Mouse (Mus musculus): ENCODE data around the gene Krt86.
A peak's percentile ranks its signal among the peaks of the same experiment; 100 is the strongest.

Krt86 gene

DNA sequence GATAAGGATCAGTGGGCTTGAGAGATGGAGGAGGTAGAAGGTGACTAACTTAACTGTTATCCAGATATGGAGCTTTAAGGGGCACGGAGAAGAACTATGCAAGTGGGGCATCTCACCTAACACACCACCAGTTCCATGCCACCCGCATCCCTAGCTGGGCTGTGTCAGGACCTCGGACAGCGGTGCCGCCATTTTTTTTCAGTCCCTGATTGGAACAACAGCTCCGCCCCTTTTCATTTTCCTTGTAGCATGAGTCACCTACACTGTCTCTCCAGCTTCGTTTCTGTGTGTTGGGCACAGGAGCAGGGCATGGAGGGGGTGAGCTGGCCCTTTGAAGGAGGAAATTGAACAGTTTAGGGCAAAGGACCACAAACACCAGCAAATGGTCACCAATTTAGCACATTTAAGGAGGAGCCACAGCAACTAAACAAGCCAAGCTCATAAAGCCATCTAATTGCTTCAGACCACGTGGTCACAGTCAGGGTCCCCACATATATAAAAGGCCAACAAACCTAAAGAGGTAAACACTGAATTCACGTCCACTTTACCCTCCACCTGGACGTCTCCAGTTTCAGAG is at the start of gene Krt86:
TSS of gene Krt86 (plus strand) at position 527 of the 577 bp plus-strand sequence.
- no peak for DNase-seq

DNA sequence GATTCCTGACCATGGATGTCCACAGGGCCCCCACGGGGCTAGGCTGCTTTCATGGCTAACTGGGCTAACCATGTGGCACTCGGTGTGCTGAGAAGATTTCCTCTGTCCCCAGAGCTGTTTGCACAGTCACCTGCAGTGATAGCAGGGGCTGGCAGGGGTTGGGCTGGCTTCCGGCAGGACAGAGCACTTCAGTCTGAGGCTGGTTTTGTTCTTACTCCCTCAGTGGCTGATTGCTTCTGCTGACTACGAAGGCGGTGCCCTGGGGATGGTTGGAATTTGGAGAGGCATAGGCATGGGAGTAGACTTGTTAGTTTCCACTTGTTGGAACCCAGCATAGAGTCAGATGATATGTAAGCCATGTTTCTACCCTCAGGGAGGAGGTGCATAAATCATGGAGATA is 48.4 kb upstream of the Krt86 start:
- no peak for DNase-seq

DNA sequence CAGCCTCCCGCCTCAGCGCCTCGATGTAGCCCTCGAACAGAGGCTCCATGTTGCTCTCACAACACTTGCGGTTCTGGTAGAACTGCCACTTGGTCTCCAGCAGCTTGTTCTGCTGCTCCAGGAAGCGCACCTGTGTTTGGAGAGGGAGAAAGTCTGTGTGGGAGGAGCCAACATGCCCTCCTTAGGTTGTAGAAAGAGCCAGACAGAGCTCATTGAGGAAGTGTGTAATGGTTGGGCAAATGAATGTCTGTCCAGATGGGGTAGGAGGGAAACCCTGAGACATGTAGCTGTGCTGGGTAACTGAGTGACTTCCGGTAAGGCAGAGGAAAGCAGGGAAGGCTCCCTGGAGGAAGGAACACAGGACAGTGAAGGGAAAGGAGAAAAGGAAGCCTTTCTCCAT is 36.7 kb upstream of the Krt86 start:
- DNase-seq: no peak

DNA sequence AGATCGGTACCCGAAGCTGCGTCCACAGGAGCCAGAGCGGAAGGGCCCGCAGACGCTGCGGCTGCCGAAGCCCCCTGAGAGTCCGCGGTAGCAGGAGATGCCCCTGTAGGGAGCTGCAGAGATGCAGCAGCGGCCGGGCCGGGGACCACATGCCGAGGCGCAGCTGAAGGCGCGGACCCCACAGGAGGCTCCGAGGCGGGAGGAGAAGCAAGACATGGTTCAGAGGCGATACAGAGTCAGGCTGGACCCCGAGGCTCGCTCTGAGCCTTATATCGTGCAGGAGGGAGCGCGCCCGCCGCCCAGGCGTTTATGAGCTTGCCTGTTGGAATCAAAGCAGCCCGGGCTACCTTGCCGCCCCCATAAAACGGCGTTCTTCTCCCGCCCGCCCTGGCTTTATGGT is 34.7 kb upstream of the Krt86 start, which contains the start of gene Krt87:
TSS of gene Krt87 (minus strand) at position 250 of the 400 bp plus-strand sequence.
- DNase-seq: peak in 1 of 2 experiments; percentile 30

DNA sequence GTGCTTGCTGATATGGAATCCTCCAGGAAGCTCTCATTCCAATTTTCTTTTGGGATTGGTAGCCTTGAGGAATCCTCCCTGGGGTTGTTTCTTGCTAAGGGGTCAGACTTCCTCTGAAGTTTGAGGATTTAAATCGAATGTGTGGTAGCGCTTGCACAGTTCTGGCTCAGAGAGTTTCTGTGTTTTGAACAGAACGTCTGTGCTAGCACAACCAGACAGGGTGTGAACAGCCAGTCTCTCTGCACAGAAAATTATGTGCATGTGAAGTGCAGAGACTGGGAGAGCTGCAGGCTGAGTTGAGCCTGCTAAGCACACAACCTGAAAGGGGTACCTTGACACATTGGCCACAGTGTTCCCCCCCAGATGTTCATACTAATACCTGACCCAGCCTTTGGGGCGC is 32.4 kb upstream of the Krt86 start:
- DNase-seq: no peak

DNA sequence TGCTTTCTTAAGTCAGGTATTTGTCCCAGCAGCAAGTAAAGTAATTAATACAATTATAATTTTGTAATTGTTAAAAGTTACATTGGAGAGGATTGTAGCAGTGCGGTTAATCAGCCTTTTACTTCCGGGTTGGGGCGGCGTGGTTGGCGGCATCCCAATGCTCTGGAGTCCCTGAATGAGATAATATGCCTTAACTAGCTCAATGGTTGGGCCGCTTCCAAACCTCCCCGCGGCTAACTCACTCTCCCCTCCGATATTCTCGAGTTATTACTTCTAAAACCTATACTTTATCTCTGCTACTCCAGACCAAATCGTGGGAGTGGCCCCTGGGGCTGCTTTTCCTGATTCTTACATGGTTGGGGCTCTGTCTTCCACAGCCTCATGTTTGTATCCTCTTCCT is 26.7 kb upstream of the Krt86 start:
- peak; percentile 24 to 26 for DNase-seq

DNA sequence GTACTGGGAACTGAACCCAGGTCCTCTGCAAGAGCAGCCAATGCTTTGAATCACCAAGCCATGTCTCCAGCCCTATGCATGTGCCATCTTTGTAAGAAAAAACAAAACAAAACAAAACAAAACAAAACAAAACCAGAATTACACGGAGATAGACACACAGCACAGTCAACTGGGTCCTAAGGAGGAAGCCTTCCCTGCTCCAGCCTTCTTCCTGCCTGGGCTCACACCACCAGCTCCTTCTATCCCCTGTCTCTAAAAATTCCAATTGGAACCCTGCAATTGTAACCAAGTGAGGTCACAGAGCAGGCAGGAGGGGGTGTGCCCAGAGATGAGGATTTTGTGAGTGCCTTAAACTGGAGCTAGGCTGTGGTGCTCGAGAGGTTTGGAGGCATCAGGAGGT is 25.8 kb upstream of the Krt86 start, which contains the start of gene Krt88:
TSS of gene Krt88 (plus strand) at position 301 of the 400 bp plus-strand sequence.
- no peak for DNase-seq

DNA sequence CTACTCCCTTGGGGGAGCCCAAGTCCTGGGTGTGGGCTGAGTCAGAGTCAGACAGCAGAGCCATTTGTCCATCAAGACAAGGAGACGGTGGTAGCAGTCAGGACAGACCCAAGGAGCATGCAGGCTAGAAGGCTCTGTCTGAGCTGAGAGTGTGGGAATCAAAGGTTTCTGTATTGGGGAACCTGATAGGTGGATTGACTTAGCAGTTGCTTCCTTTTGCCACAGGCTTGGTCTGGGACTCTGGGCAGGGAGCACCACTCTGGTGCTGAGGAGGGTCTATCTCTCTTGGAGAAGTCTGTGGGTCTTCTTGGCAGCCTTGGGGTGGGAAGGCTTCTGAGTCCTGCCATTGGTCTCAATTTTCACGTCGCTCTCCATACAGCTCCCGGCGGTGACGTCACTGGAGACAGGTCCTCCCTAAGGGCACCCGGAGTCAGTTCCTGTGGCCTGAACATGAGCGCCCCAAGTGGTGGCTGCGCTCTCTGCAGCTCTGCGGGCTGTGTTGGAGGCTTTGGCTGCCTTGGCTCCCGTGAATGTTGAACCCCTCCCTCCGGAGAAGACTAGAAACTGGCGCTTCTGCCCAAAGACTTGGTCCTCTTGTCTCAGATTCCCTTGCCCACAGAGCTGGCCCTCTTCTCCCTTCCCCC is 20.1 kb upstream of the Krt86 start:
- DNase-seq: peak; percentile 93 to 95

DNA sequence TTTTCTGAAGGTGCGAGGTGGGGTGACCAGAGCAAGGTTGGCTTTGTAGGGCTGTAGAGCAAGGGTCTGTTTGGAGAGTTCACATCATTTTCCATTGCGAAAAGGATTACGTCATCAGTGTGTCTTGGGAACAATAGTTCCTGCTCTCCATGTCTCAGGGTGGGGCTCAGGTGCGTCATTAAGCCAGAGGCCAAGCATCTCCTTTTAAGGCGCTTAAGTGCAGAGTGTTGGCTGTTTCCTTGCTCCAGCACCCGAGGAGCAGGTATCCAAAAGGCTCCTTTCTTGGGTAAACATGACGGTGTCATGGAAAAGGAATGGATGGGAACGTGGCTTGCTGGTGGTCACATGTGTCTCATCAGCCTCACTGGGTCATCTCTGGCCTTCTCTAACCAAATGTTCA is 18.5 kb upstream of the Krt86 start:
- DNase-seq: no peak

DNA sequence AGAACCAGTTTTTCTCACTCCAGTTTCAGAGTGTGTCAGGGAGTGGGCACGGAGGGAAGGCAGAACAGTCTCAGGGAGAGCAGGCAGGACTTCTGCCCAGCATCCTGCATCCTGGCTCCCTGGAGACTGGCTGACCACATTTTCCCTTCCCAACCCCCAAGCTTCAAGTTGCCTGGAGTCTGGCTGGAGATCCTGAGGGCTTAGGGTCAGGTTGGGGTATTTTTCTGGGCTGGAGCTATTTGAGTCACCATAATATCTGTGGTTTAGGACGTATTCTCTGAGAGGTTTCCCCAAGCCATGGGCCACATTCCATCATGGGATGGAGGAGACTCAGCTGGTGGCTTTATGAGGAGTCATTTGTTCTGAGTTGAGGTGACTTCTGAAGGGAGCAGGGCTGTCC is 18.0 kb upstream of the Krt86 start:
- DNase-seq: no peak

DNA sequence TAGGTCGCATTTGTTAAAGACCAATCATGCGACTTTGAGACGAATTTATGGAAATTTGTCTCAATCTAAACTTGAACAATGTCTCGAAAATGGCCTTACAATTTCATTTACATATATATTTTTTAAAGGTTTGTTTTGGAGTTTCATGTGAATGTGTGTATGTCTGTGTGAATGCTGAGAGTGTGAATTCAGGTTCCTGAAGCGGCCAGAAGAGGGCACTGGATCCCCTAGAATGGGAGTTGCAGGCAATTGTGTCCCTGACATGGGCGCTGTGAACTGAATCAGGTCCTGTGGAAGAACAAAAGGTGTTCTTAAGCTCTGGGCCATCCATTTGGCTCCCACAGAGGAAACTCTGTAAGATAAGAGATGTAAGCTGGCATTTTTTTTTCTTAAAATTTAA is 17.4 kb upstream of the Krt86 start:
- DNase-seq: no peak

DNA sequence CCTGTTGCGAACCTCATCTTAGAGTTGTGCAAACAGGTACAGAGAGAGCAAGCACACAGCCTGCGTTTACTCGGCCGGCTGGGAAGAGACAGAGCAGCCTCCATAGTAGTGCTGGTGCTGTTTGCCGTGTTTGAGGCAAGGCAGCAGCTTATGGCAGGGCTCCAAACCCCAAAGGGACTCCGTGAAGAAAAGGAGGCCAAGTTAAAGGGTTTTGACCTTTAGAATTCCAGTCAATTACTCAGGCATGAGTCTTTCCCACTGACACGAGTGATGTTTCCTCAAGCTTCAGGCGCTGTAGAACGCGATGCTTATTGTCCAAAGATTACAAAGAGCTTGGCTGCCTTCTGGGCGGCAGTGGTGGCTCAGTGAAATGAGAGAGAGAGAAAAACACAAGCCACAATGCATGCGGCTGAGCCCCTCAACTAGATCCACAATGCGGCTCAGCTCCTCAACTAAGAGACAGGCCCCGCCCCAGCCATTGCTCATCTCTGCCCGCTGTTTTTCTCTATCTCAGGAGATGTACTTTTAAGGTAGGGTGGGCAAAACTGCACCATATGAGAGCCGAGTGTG is 14.8 kb upstream of the Krt86 start:
- DNase-seq: peak; percentile 47 to 51

DNA sequence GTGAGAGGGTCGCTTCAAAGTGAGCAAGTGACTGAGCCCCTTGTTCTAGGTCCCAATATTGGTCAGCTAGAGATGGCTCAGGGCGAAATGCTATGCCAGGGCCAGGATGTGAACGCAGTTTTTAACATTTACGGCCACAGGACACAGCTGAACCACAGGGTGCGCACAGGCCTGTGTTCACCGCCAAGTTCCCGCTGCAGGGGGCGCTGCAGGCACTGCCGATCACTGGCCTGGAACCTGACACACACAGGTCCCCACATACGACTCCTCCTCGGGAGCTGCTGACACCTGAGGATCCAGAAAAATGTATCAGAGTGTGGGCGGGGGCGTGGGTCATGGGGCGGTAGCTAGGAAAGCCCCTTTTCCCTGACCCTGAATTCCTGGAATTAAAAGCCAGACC is 14.0 kb upstream of the Krt86 start:
- DNase-seq: peak; percentile 40 to 42

DNA sequence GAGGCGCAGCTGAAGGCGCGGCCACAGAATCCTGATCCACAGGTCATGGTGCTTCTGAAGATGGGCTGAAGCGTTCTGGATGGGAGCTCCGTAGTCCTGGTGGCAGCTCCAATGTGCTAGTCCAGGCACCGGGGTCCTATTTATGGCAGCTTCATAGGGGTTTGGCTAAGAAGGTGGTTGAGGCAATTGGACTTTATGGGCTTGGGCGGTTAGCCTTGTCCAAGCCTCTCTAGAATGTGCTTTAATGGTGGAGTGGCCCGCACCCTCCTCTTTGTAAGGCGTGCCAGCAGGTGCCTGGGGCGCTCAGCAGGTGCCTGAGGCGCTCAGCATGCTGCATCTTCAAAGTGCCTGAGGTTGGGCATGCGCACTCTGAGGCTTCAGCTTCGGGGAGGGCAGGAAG is 9.6 kb upstream of the Krt86 start, which contains the start of gene Krt81:
TSS of gene Krt81 (minus strand) at position 101 of the 400 bp plus-strand sequence.
- DNase-seq: no peak

DNA sequence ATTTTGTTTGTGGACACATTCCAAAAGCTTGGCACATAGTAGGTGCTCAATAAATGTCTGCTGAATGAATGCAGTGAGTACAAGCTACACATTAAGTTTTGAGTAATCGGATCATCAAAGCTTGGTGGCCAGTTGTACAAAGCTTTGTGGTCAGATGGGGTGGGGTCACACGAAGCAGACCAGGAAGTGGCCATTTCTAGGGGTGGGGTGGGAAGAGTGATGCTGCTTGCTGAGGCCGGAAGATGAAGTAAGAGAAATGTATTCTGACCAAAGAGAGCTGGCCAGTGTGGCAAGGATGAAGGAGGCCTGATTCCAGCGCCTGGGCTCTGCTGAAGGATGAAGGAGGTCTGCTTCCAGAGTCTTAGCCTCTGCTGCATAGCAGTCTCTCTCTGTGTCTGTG is 4.2 kb upstream of the Krt86 start:
- DNase-seq: no peak

DNA sequence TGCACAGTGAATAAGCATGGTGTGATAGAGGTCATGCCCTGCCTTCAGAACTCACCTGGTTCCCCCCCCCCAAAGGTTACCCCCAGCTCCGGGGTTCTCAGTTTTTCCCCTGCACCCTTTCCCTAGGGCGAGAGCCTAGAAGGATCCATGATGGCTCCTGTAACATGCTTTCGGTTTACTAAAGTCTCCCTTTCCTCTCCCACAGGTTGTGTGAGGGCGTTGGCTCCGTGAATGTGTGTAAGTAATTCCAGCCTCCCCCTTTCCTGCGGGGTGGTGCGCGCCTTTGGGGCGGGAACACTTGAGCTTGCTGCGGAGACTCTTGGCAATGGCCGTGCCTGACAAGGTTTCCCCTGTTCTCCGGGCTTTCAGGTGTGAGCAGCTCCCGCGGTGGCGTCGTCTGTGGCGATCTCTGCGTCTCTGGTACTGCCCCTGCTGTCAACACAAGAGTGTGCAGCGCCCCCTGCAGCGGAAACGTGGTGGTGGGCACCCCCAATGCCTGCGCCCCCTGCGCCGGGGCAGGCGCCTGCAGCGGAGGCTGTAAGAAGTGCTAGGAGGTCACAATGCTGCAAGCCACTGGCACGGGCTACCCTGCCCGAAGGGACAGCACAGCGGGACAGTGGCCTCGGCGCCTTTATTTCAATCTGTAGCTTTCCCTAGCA is 5.9 kb downstream of the Krt86 start:
- peak; percentile 81 for DNase-seq

DNA sequence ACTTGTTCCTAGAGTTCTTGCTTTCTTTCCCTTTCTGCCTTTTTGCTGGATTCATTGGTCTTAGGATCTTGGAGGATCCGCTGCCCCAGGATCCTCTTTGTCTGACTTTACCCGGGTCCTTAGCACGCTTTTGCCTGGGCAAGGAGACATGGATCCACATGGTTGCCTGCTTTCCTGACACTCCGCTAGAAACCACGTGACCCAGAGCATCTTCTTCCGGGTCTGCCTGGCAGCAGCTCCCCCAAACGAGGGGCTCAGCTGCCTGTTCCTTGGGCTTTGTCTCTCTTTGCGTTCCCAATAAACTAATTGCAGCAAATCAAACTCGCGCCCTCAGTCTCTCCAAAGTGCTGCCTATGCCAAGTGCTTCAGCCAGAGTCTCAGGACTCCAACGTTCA is 6.4 kb downstream of the Krt86 start:
- peak; percentile 43 to 53 for DNase-seq

DNA sequence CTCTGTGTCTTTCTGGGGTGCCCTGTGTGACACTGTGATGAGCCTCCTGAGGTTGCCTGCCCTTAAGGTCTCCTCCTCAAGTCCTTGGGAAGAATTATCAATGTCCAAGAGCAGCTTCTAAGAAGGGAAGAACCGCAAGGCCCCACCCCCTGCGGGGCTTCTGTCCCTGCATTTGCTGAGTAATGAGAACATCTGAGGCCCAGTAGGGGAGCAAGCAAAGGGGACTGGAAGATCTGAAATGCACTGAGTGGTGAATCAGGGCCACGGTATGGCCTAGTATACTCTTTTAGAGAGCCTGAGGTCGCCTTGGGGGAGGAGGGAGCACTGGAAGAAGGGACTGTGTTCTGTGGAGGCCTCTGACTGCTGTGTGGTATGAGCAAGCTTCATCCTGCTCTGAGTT is 8.8 kb downstream of the Krt86 start:
- no peak for DNase-seq

DNA sequence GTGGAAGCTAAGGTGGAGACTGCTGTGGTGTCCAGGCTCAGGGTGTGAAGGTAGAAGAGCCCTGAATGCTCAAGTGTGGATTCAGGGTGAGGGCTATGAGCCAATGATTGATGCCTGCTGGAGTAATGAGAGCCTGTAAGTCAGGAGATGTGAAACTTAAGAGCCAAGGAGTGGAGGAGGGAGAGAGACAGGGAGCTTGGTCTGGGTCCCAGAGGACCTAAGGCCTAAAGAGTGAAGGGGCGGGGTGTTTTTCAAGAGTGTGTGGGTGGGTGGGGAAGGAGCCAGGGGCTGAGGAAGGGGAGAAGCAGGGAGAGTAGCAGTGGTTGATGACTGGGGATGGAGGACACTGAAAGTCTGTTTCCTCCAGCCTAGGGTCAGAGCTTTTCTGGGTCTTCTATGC is 10.4 kb downstream of the Krt86 start:
- DNase-seq: no peak

DNA sequence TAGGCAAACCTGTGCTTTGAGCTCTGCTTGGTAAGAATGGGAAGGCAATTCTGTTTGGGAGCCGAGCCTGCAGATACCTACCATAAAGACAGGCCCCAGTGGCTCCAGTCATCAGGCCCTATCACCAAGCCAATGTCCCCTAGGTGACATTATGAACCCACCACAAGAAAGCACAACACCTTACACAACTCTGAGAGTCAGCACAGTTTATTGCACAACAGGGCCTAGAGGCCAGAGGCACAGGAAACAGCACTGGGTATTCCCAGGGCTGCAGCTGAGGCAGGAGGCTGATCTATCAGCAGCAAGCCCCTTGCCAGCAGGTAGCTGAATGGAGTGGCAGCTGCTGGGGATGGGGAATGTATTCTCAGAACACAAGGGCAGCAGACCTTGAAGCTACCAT is 11.7 kb downstream of the Krt86 start:
- no peak for DNase-seq

DNA sequence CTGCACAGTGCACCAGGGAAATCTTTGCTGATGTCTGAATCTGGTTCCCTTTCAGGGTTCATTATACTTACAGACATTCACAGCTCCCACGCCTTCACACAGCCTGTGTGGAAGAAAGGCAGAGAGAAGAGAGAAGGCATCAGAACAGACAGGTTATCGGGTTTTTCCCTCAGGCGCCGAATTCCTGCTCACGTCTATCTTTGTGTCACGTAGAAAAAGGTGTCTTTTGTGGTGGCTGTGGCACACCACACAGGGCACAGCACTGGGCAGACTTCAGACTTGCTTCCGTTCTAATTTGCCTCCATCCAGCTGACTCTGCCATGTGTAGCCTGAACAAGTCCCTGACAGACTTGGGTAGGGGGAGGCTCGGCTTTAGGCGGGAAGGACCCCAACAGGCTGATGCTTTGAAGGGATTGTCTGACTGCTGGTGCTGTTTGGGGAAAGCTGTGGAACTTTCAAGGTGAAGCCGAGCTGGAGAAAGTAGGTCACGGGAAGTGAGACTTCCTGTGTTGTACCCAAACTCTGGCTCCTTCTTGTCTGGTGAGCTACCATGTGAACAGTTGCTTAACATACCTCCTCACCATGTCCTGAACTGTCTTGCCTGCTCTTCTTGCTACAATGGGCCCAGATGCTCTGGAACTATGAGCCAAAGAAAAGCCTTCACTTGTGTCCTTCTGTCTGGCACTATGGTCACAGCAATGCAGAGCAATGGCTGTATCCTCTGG is 12.8 kb downstream of the Krt86 start:
- DNase-seq: no peak

DNA sequence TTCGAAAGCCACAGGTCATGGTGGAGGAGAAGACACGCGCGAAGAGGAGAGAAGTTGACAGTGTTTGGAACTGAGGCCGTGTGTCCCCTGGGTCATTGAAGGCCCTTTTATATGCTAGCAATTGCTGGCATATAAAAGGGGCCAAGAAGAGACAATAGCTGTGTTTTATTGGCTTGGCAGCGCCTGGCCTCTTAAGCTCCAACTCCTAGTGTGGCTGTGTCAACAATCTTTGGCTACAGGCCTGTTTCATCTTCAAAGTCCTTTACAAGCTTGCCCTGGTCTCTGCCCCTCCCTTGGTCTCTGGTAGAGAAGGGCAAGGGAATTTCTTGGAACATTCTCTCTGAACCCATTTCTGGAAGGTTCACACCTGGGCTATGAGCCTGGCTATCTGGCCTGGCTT is 18.2 kb downstream of the Krt86 start, which contains the start of gene Krt83:
TSS of gene Krt83 (minus strand) at position 82 of the 400 bp plus-strand sequence.
- DNase-seq: peak in 1 of 2 experiments; percentile 21

DNA sequence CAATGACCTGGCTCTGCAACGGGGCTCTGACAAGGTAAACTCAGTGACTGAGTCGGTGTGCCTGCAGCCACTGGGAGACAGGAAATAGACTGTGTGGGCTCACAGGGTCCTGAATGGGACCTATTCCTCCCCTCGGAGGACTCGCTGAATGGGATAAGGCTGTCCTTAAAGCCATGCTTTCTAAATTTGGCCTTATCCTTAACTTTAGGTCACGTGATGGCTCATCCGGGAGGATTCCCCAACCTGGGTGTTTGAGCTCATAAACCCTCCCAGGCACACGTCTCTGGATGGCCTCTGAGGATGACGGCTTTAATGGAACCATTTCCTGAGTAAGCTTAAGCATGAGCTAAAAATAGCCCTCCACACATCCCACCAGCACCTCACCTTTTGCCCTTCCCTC is 19.4 kb downstream of the Krt86 start:
- no peak for DNase-seq

All from cerebellum, postnatal 10 days (tissue).